Comparison of ENCODE assay signal across 29 mouse cellular contexts in genomic region chr7:106350156-106350788, GRCm38 (mm10).
DNase-seq lines count a peak whose midpoint lies in the region; ATAC-seq and TF ChIP-seq lines count a peak whose summit lies in the region.
"Had no signal": no experiment of that assay in that cellular context is flagged by ENCODE, and none has a peak within 500 bp of the region (broad histone marks: within the 10 kb centered on the region; RNA-seq: fewer than 3 reads in every experiment).

No protein-coding gene starts in this region.

- H3K9ac ChIP-seq in kidney, embryonic 16.5 days (replicated peaks; ENCODE audit: low read length), result no peak overlapping the region
- H3K9ac ChIP-seq: embryonic facial prominence, embryonic 13.5 days; forebrain, embryonic 12.5 days; forebrain, embryonic 15.5 days; heart, embryonic 12.5 days; heart, embryonic 15.5 days; hindbrain, embryonic 13.5 days had no signal

- no peak for DNase-seq in frontal cortex, postnatal 36 days (ENCODE audit: low spot score in 2 of 2)
- peak; percentile 26 for DNase-seq in naive thymus-derived CD4-positive, alpha-beta T cell, adult 2 months (ENCODE audit: low read depth)
- no peak for DNase-seq in lung, postnatal 36 days
- no peak for DNase-seq in kidney, adult 2 months
- DNase-seq: adrenal gland, adult 2 months; adrenal gland, postnatal 25 days; cerebellum, adult 18-20 months; cerebellum, adult 9-10 months; cerebellum, postnatal 14 days; embryo, embryonic 11 days; gastrocnemius, postnatal 25 days; heart, adult 18-20 months; heart, postnatal 10 days; heart, postnatal 36 days had no signal

- H3K27me3 ChIP-seq in kidney, embryonic 16.5 days (ENCODE audit: insufficient read depth, low read length), result no peaks in the 10 kb centered on the region
- no peaks in the 10 kb centered on the region for H3K27me3 ChIP-seq in kidney, adult 2 months (replicated peaks; ENCODE audit: control insufficient read depth, insufficient read depth, low read length)
- H3K27me3 ChIP-seq: embryonic facial prominence, embryonic 13.5 days; forebrain, embryonic 12.5 days; forebrain, embryonic 15.5 days; heart, embryonic 12.5 days; heart, embryonic 15.5 days; hindbrain, embryonic 13.5 days had no signal

- H3K4me1 ChIP-seq in kidney, embryonic 16.5 days (ENCODE audit: insufficient read depth, low read length), result no peaks in the 10 kb centered on the region
- H3K4me1 ChIP-seq in kidney, adult 2 months (ENCODE audit: control insufficient read depth, insufficient read depth, low read length), result no peaks in the 10 kb centered on the region
- H3K4me1 ChIP-seq: embryonic facial prominence, embryonic 10.5 days; embryonic facial prominence, embryonic 13.5 days; forebrain, embryonic 12.5 days; forebrain, embryonic 15.5 days; heart, embryonic 12.5 days; heart, embryonic 15.5 days; hindbrain, embryonic 10.5 days; hindbrain, embryonic 13.5 days had no signal

- 86% methylated on average over 1 of the region's 1 CpGs for WGBS in kidney, embryonic 16.5 days
- WGBS in kidney, adult 2 months, result 78% methylated on average over 1 of the region's 1 CpGs

- TF ChIP-seq POLR2A in kidney, adult 2 months (IDR thresholded peaks at IDR 0.05; ENCODE audit: low read depth, low read length), result no peak

- H3K9me3 ChIP-seq in kidney, embryonic 16.5 days (ENCODE audit: low read length), result no peaks in the 10 kb centered on the region
- H3K9me3 ChIP-seq: heart, embryonic 15.5 days had no signal

- peak; percentile 94 for ATAC-seq in frontal cortex, adult (ENCODE audit: low TSS enrichment)
- peak; percentile 63; the same call in 1 of the 2 replicates for ATAC-seq in common myeloid progenitor, adult 5-6 weeks (replicated peaks; ENCODE audit: low read depth, poor library complexity, severe bottlenecking)
- ATAC-seq in kidney, embryonic 16.5 days (ENCODE audit: low FRiP score, low TSS enrichment), result no peak
- ATAC-seq: forebrain, embryonic 15.5 days; hindbrain, embryonic 16.5 days; inflammation-experienced regulatory T-cells, adult 6 months; intestine, embryonic 16.5 days had no signal

- no peaks in the 10 kb centered on the region for H3K36me3 ChIP-seq in kidney, embryonic 16.5 days (ENCODE audit: insufficient read depth, low read length)
- no peaks in the 10 kb centered on the region for H3K36me3 ChIP-seq in kidney, adult 2 months (ENCODE audit: control insufficient read depth, insufficient read depth, low read length)
- H3K36me3 ChIP-seq: embryonic facial prominence, embryonic 10.5 days; embryonic facial prominence, embryonic 13.5 days; forebrain, embryonic 12.5 days; forebrain, embryonic 15.5 days; heart, embryonic 12.5 days; heart, embryonic 15.5 days; hindbrain, embryonic 10.5 days; hindbrain, embryonic 13.5 days had no signal

- no peak overlapping the region for H3K27ac ChIP-seq in kidney, embryonic 16.5 days (ENCODE audit: low read length)
- no peak overlapping the region for H3K27ac ChIP-seq in kidney, adult 2 months (ENCODE audit: insufficient read depth, low read depth, low read length)
- H3K27ac ChIP-seq: embryonic facial prominence, embryonic 10.5 days; embryonic facial prominence, embryonic 13.5 days; forebrain, embryonic 12.5 days; forebrain, embryonic 15.5 days; heart, embryonic 15.5 days; hindbrain, embryonic 10.5 days; hindbrain, embryonic 13.5 days had no signal

- no peak overlapping the region for H3K4me2 ChIP-seq in kidney, embryonic 16.5 days (replicated peaks; ENCODE audit: low read depth, low read length)
- H3K4me2 ChIP-seq: embryonic facial prominence, embryonic 13.5 days; forebrain, embryonic 12.5 days; forebrain, embryonic 15.5 days; heart, embryonic 12.5 days; heart, embryonic 15.5 days; hindbrain, embryonic 13.5 days had no signal

- no peak overlapping the region for H3K4me3 ChIP-seq in kidney, embryonic 16.5 days (ENCODE audit: low read length)
- H3K4me3 ChIP-seq in kidney, adult 2 months (ENCODE audit: insufficient read depth, low read depth, low read length), result no peak overlapping the region
- H3K4me3 ChIP-seq: embryonic facial prominence, embryonic 10.5 days; embryonic facial prominence, embryonic 13.5 days; erythroblast, embryonic 14.5 days; forebrain, embryonic 12.5 days; forebrain, embryonic 15.5 days; heart, embryonic 12.5 days; heart, embryonic 15.5 days; hindbrain, embryonic 10.5 days; hindbrain, embryonic 13.5 days had no signal

- TF ChIP-seq CTCF in kidney, adult 2 months (conservative IDR thresholded peaks at IDR 0.05; ENCODE audit: insufficient read depth, insufficient read length, low read depth, low read length), result no peak
